Mouse (Mus musculus): ENCODE measurements at regions not wholly inside any gene's neighbourhood (a gene's known extent, or its start where the extent isn't known, plus 50 kb on each side); places are given as distances from the start of the nearest gene placed in this dataset.
"Not testable (repeated sequence)": the region's sequence is repeated elsewhere in the genome, so short reads cannot be mapped to it uniquely, and the experiment has no call there.

GRCm38 (mm10) chr7:87096500-87096899 lies 100.6 kb downstream of the Vmn2r79 start:
- DNase-seq: no peak

DNA sequence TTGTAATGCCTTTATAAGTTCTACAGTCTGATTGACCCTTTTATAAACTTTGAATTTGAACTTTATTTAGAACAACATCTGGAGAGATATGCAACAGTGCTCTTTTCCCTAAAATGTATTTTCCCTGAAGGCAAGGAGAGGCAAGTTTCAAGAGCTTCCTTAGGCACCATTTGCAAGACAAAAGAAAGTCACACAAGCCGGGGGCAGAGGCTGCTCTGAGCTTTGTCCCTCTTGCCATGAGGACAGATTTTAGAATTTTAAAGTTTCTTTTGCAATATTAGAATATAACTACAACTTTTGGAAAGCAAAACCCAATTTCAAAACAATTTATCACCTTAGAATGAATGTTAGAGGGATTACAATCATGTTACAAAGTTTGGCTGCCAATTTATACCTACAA lies 103.7 kb downstream of the Vmn2r79 start:
- not testable (repeated sequence) for DNase-seq

DNA sequence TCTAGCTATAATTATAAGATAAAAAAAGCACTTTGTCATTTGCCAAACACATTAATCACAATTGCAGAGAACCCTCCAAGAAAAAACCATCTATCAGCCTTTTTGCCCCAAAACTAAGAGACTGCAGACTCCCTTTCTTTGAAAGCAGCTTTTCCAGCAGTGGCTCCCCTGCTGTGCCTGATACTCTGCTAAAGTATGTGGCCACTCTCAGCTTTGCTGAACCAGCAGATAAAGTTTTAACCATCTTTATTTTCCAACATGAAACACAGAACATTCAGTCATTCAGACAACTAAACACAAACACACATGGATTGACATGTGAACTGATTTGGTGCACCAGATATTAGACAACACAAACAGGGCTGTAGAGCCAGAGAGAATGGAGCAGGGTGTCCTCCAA lies 104.5 kb downstream of the Vmn2r79 start:
- not testable (repeated sequence) for DNase-seq

- DNase-seq: not testable (repeated sequence)
These were observed 105.4 kb downstream of the Vmn2r79 start for GRCm38 (mm10) chr7:87101281-87101680.

DNA sequence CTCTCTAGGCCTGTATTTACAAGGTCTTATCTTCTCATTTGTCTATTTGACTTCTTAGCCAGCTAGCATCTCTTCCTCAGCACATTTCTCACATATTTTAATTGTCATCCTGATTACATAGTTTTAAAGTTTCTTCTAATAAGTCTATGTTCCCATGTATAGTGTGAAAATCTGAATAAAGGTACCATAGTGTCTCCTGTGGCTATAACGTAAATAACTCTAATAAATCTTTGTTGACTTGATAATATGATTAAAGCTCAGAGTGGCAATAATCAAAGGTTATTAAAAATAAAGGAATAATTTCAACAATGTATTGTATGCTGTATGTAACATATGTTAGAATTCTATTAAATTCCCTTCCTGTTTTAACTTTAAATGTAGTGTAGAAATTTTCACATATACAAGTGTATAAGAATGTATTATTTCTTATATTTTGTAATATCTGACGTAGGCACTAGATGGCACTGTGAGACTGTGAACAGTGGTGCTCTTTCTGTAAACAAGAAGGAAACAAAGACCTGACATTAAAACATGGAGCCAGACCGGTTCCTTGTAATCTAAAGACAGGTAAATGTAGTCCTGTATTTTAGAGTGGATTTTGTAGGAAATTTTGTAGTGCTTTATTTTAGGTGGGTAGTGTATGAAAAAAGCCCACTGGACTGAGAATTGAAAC lies 114.5 kb downstream of the Vmn2r79 start:
- no peak for DNase-seq

- DNase-seq: no peak
These were observed 115.1 kb downstream of the Vmn2r79 start for GRCm38 (mm10) chr7:87110985-87111372.

DNA sequence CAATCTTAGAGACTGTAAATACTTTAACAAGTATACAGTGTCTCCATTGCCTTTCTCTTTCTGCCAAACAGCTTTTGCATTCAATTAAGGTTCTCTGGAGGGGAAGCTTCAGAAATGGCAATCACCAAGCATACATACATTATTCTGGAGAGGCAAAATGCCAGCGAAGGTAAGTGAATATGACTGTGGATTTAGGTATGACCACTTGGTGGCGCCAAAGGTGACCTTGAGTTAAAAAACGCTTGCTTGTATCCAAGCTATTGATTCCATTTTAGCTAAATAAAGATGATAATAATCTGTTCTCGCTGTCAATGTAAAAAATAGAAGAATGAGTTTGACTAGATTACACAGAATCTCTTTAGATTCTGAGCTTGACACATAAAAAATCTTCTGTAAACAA lies 117.7 kb downstream of the Vmn2r79 start:
- DNase-seq: peak; percentile 8

- peak; percentile 71 for DNase-seq
These were observed 123.4 kb upstream of the Nox4 start for GRCm38 (mm10) chr7:87122516-87122915.

DNA sequence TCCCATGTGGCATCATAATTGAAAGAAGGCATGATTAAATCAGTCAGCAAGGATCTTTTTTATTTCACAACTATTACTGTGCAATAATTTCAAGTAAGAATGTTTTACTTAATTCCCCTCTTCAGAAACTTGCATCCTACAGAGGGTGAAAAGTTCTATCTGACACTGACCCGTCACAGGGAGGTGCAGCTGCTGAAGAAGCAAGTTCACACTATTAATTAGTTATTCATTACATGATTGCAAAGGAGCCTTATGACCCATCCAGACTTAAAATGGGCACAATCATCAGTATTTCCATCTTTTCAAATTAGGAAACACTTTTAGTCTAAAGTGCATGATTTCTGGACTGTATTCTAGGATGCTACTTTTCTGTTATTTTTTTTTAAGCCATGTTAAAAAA lies 100.0 kb upstream of the Nox4 start:
- DNase-seq: peak; percentile 59

GRCm38 (mm10) chr7:87147703-87148102 lies 98.2 kb upstream of the Nox4 start:
- no peak for DNase-seq

- DNase-seq: no peak
These were observed 97.2 kb upstream of the Nox4 start for GRCm38 (mm10) chr7:87148681-87149080.

GRCm38 (mm10) chr7:87150991-87151390 lies 94.9 kb upstream of the Nox4 start:
- DNase-seq: peak; percentile 47

DNA sequence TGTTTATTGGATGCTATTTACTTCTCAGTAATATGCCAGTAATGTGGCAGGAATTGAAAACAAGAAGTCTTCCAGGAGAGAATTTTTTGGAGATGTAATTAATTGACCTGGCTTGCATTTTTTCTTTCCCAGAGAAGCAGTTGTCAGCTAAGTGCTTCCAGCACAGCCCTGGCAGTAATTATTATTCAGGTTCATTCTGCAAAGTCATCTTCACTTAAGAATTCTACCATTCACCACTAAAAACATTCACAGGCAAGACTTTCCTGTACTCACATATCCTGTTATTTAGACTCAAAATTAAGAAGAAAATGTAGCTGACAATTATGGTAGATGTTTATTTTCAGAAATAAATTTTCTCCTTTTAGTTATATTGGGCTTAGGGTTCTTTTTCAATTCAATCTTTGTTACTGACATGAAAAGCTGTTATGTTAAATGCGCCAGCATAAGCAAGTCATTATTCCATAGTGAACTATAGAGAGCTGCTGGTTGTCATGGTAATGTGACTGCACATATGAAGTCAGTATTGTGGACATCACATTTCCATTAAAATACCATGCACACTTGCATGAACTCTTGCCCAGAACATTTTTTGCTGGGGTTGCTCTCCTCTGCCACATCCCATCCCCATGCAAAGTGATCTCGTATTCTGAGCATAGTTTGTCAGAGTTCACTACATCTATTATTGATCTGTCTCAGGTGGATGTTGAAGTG lies 59.3 kb upstream of the Nox4 start:
- DNase-seq: no peak

DNA sequence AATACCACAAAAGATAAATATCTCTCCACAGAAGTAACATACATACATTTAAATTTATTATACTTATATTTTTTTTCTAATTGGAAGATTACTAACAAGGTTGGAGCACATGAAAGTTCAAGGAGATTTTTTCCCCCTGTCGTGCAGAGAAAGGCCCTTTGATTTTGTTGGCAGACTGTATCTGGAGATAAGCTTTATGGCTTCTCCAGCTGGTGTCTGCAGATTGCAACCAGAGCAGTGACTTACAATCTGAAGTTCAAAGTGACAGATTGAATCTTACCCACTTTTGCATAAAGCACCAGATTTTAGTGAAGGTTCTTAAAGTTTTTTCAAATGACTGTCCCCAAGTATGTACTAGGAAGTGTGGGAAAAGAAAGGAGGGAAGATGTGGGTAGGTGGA lies 50.2 kb upstream of the Nox4 start:
- no peak for DNase-seq

Data from kidney, adult 11 months (tissue).